Mouse (Mus musculus): ENCODE data around the gene Atp2b2. TPM values are rescaled to one million over a fixed set of nuclear protein-coding genes. Genes with fewer than 3 reads are reported as not detected.

The Atp2b2 gene
- polyA plus RNA-seq, 1 experiment, result not detected

DNA sequence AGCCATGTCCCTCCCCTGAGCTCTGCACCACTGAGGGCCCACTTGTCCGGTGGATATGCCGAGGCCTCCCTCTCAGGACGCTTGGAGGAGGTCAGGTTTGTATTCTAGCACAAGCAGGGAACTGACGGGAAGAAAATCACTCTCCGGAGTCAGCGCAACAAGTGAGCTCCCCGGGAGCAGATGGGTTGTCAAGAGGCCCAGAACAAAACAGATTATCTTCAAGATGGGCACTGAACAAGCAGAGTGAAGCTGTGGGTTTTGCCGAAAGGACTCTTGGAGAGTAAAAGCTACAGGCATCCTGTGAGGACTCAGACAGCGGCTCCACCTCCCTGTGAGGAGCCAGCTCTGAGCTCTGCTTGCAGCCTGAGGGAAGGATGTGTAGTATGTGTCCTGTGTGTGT is 20.3 kb downstream of the Atp2b2 start:
- Histone ChIP-seq H3K4me1 (ENCODE audit: control insufficient read depth, insufficient read depth, low read length) (no peaks in the 10 kb centered on the region), H3K27ac (ENCODE audit: insufficient read depth, low read length) (no peak overlapping the region), H3K4me3 (ENCODE audit: insufficient read depth, low read length) (no peak overlapping the region)
- no peak for TF ChIP-seq POLR2A (IDR thresholded peaks at IDR 0.05; ENCODE audit: low read depth, low read length)
- no peak for TF ChIP-seq CTCF (IDR thresholded peaks at IDR 0.05; ENCODE audit: borderline replicate concordance, insufficient read depth, low read length)

DNA sequence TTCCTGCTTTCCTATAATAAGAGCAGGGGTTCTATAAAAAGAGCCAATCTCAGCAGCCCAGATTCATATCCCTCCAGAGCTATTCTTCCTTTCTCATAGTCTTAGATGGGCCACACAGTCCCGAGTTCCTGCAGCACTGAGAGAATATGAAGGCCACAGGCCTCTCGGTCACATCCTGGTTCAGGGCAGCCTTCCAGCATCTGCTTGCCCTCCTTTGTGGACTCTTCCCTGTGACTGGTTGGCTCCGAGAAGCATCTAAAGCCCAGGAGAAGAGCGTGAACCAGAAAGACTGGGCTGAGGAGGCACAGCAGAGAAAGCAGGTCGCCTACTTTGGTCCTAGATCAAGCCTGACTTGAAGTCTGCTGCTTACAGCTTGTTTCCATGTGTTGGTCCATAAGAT is 28.6 kb downstream of the Atp2b2 start:
- Histone ChIP-seq H3K27ac (ENCODE audit: insufficient read depth, low read length) (no peak overlapping the region), H3K4me3 (ENCODE audit: insufficient read depth, low read length) (no peak overlapping the region), H3K4me1 (ENCODE audit: control insufficient read depth, insufficient read depth, low read length) (no peaks in the 10 kb centered on the region)
- TF ChIP-seq CTCF (IDR thresholded peaks at IDR 0.05; ENCODE audit: borderline replicate concordance, insufficient read depth, low read length) (no peak), POLR2A (IDR thresholded peaks at IDR 0.05; ENCODE audit: low read depth, low read length) (no peak)

DNA sequence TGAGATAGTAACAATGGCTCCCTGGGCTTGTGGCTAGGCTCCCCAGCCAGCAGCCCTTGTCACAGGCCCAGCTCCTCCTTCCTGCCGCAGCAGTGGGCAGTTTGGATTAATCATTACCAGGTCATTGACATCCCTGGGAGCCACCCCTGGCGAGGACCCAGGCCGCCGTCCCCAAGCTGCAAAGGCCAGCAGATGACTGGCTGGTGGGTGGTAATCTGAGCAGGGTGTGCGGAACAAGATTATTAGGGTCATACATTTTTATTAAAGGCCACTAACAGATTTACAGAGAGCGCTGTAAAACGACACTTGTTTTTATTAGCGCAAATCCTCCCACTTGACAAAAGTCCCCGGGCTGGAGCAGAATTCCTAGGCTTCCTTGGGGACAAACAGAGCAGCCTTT is 29.6 kb downstream of the Atp2b2 start:
- TF ChIP-seq POLR2A (IDR thresholded peaks at IDR 0.05; ENCODE audit: low read depth, low read length), result no peak
- TF ChIP-seq CTCF (IDR thresholded peaks at IDR 0.05; ENCODE audit: borderline replicate concordance, insufficient read depth, low read length), result no peak
- H3K4me3 ChIP-seq (ENCODE audit: insufficient read depth, low read length), result no peak overlapping the region
- H3K27ac ChIP-seq (ENCODE audit: insufficient read depth, low read length), result no peak overlapping the region
- no peaks in the 10 kb centered on the region for H3K4me1 ChIP-seq (ENCODE audit: control insufficient read depth, insufficient read depth, low read length)

DNA sequence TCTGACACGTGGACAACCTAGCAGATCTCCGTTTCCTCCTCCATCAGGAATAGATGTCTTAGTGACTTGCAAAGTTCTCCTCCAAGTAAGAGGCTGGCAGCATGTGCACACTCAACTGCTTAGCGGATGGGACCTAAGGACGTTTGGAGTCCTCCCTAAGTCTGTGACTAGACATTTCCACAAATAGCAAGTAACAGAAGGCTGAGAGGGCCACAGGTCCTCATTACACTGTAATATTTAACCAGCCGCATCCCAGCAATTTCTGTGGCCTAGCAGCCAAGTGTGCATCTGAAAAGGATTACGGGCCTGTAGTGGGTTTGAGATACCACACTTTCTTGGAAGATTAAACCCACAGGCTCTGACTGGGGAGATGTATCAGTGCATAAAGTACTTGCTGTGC is 30.4 kb downstream of the Atp2b2 start:
- Histone ChIP-seq H3K4me3 (ENCODE audit: insufficient read depth, low read length) (no peak overlapping the region), H3K27ac (ENCODE audit: insufficient read depth, low read length) (no peak overlapping the region), H3K4me1 (ENCODE audit: control insufficient read depth, insufficient read depth, low read length) (no peaks in the 10 kb centered on the region)
- TF ChIP-seq CTCF (IDR thresholded peaks at IDR 0.05; ENCODE audit: borderline replicate concordance, insufficient read depth, low read length), result no peak
- TF ChIP-seq POLR2A (IDR thresholded peaks at IDR 0.05; ENCODE audit: low read depth, low read length), result no peak

DNA sequence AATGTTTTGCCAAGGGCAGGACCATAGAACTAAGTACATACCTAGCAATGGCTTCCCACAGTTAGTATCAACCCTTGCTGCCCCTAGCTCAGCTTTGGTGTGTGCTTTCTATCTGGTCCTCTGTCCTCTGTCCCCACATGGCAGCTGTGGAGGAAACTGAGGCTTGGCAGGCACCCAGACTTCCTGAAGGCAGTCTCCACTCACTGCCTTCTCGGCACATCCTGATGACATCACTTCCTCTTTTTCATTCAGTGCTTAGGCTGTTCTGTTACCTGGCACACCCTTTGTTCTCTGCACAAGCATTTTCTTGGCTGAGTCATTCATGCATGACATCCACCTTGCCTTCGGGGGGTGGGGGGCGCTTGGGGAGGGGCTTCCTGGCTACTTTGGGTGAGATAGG is 38.6 kb downstream of the Atp2b2 start:
- Histone ChIP-seq H3K4me1 (ENCODE audit: control insufficient read depth, insufficient read depth, low read length) (no peaks in the 10 kb centered on the region), H3K4me3 (ENCODE audit: insufficient read depth, low read length) (no peak overlapping the region), H3K27ac (ENCODE audit: insufficient read depth, low read length) (no peak overlapping the region)
- TF ChIP-seq CTCF (IDR thresholded peaks at IDR 0.05; ENCODE audit: borderline replicate concordance, insufficient read depth, low read length) (no peak), POLR2A (IDR thresholded peaks at IDR 0.05; ENCODE audit: low read depth, low read length) (no peak)

DNA sequence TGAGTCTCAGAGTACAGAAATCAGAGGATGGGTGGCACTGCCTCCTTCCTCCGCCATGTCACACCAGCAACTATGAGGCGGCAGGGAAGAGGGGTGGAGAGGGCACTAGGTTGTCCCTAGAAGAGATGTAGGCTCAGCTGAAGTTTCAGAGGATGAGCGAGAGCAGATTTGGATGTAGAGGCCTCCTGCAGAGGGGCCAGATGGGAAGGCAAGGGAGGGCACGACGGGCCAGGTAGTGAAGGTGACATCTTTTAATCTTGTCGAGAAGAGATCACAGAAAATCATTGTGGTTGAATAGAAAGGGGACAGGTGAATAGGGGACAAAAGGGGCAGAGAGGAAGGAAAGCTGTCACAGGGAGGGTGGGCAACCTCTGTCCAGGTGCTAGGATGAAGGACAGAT is 41.5 kb downstream of the Atp2b2 start:
- Histone ChIP-seq H3K4me3 (ENCODE audit: insufficient read depth, low read length) (no peak overlapping the region), H3K4me1 (ENCODE audit: control insufficient read depth, insufficient read depth, low read length) (no peaks in the 10 kb centered on the region), H3K27ac (ENCODE audit: insufficient read depth, low read length) (no peak overlapping the region)
- TF ChIP-seq POLR2A (IDR thresholded peaks at IDR 0.05; ENCODE audit: low read depth, low read length) (no peak), CTCF (IDR thresholded peaks at IDR 0.05; ENCODE audit: borderline replicate concordance, insufficient read depth, low read length) (no peak)

DNA sequence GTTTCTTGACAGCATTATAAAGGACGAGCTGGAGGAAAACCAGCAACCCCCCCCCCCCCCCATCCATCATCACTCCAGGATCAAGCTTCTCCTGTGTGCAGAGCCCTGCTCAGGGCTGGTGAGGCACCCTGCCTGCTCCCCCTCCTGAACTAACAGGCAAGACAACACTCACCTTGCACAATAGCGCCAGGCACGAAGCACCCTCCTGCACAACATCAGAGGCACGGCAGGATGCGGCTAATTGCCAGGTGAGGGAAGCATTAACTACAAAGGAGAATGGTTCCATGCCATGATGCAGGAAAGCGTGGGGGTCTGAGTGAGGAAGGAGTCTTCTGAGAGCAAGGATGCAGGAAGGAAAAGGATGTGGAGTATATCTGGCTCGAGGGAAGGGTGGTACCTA is 42.1 kb downstream of the Atp2b2 start:
- no peak for TF ChIP-seq POLR2A (IDR thresholded peaks at IDR 0.05; ENCODE audit: low read depth, low read length)
- no peak for TF ChIP-seq CTCF (IDR thresholded peaks at IDR 0.05; ENCODE audit: borderline replicate concordance, insufficient read depth, low read length)
- H3K4me1 ChIP-seq (ENCODE audit: control insufficient read depth, insufficient read depth, low read length), result no peaks in the 10 kb centered on the region

DNA sequence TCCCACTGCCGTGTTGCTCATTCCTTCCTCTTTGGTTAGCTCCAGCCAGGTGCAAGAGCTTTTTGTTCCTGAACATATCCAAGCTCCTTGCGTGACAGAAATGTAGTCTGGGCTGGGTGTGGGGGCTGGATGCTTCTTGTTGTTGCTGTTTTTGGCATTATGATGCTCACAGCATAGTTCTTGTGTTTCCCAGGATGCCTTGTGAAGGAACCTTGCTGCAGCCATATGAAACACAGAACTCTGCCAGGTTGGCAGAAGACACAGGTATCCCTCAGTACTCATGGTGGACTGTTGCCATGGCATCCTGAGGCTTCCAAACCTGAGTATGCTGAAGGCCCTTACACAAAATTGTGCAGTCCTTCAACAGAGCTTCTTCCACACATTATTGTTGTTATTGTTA is 44.0 kb downstream of the Atp2b2 start:
- Histone ChIP-seq H3K27ac (ENCODE audit: insufficient read depth, low read length) (no peak overlapping the region), H3K4me1 (ENCODE audit: control insufficient read depth, insufficient read depth, low read length) (no peaks in the 10 kb centered on the region), H3K4me3 (ENCODE audit: insufficient read depth, low read length) (no peak overlapping the region)
- TF ChIP-seq CTCF (IDR thresholded peaks at IDR 0.05; ENCODE audit: borderline replicate concordance, insufficient read depth, low read length), result no peak
- TF ChIP-seq POLR2A (IDR thresholded peaks at IDR 0.05; ENCODE audit: low read depth, low read length), result no peak

More for the DNA sequence above, 42.1 kb downstream of the Atp2b2 start:
- Histone ChIP-seq H3K4me3 (ENCODE audit: insufficient read depth, low read length) (no peak overlapping the region), H3K27ac (ENCODE audit: insufficient read depth, low read length) (no peak overlapping the region)

DNA sequence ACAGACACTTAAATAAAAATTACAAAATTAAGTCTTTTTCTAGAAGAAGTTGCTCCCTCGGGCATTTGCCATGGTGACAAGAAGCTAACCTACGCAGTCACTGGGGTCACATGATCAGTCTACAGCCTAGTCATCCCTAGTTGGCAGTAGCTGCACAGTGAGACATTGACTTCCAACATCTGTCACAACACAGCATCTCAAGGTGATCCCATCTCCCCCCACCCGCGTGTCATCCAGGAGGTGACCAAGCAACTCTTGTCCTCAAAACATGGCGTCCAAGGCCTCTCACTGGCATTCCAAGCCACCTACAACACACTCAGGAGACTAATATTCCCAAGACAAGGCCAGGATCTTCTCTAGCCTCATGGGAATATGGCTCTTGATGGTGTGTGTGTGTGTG is 48.2 kb downstream of the Atp2b2 start:
- no peak for TF ChIP-seq POLR2A (IDR thresholded peaks at IDR 0.05; ENCODE audit: low read depth, low read length)
- TF ChIP-seq CTCF (IDR thresholded peaks at IDR 0.05; ENCODE audit: borderline replicate concordance, insufficient read depth, low read length), result no peak
- H3K27ac ChIP-seq (ENCODE audit: insufficient read depth, low read length), result no peak overlapping the region
- H3K4me3 ChIP-seq (ENCODE audit: insufficient read depth, low read length), result no peak overlapping the region
- no peaks in the 10 kb centered on the region for H3K4me1 ChIP-seq (ENCODE audit: control insufficient read depth, insufficient read depth, low read length)

DNA sequence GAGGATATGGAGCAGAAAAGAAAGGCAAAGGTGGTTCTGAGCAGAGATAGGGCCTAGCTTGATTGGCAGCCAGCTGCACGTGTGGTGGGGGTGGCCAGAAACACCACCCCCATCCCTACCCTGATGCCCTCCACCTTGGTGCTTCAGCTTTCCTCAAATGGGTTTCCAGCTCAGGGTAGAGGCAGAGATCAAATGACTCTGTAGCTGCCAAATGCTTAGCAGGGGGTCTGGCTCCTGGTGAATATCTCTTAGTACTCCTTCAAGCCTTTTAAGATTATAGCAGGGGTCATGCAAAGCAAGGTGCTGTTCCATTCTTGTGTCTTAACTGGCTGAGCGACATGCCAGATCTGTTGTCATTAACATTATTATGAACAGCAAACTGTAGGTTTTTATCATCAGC is 50.3 kb downstream of the Atp2b2 start:
- TF ChIP-seq CTCF (IDR thresholded peaks at IDR 0.05; ENCODE audit: borderline replicate concordance, insufficient read depth, low read length), result no peak
- TF ChIP-seq POLR2A (IDR thresholded peaks at IDR 0.05; ENCODE audit: low read depth, low read length), result no peak
- Histone ChIP-seq H3K27ac (ENCODE audit: insufficient read depth, low read length) (no peak overlapping the region), H3K4me3 (ENCODE audit: insufficient read depth, low read length) (no peak overlapping the region), H3K4me1 (ENCODE audit: control insufficient read depth, insufficient read depth, low read length) (no peaks in the 10 kb centered on the region)

DNA sequence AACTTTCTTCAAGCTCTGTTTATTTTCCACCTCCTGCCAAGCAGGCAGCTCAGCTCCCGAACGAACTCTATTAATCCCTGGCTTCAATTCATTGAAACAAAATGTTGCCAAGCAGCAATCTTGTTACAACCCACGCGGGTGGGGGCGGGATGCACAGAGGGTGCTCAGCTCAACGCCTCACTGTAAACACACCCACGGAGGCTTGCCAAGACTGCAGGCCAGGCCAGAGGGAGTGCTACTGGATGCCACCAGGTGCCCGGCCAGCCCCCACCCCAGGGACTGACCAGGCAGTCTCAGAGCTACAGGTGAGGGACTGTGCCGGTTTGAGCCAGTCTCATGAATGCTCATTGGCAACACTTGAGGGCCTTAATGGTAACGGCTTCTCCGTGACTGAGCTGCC is 50.9 kb downstream of the Atp2b2 start:
- Histone ChIP-seq H3K27ac (ENCODE audit: insufficient read depth, low read length) (no peak overlapping the region), H3K4me3 (ENCODE audit: insufficient read depth, low read length) (no peak overlapping the region), H3K4me1 (ENCODE audit: control insufficient read depth, insufficient read depth, low read length) (no peaks in the 10 kb centered on the region)
- no peak for TF ChIP-seq POLR2A (IDR thresholded peaks at IDR 0.05; ENCODE audit: low read depth, low read length)
- no peak for TF ChIP-seq CTCF (IDR thresholded peaks at IDR 0.05; ENCODE audit: borderline replicate concordance, insufficient read depth, low read length)

Measured in embryonic fibroblast, embryonic 13.5 days (primary cell).